Mouse (Mus musculus) thymus, adult 2 months (tissue): ENCODE measurements around the gene Nrap.

Source experiments
- CTCF ChIP-seq: fragments of 200-500 bp; IDR thresholded peaks from 2 replicates; pipeline ENCODE4 v1.5.1; 2012; ENCODE audit warnings: mild to moderate bottlenecking, control low read depth, low read length, moderate library complexity, borderline replicate concordance; ENCODE audit not compliant: control insufficient read depth, poor library complexity, insufficient read depth; ENCODE audit errors: extremely low read depth
- POLR2A ChIP-seq: fragments of 200-500 bp; IDR thresholded peaks from 2 replicates; pipeline ENCODE4 v1.6.1; 2012; ENCODE audit warnings: mild to moderate bottlenecking, low read length, control low read depth, moderate library complexity; ENCODE audit not compliant: control insufficient read depth, poor library complexity, insufficient read depth; ENCODE audit errors: extremely low read depth

GRCm38 (mm10) chr19:56297264-56297663 is 92.6 kb downstream of the Nrap start:
- TF ChIP-seq POLR2A (no peak), CTCF (no peak)
